Mouse (Mus musculus) heart, adult 9 months (tissue): ENCODE data around the gene Smug1.

Experiments used
- DNase-seq, 2 experiments: peaks; one replicate each; pipeline ENCODE4 v3.0.0; 2022; ENCODE audit warnings: low spot score in 2 of 2

Smug1 gene

GRCm38 (mm10) chr15:103145635-103146299 is 21.1 kb downstream of the Smug1 start:
- DNase-seq = no peak

- no peak for DNase-seq
These were observed 22.7 kb downstream of the Smug1 start for GRCm38 (mm10) chr15:103144176-103144575.

- peak; percentile 23 to 30 for DNase-seq
These were observed 31.4 kb downstream of the Smug1 start for GRCm38 (mm10) chr15:103135431-103135947.

GRCm38 (mm10) chr15:103134277-103135086 is 32.4 kb downstream of the Smug1 start:
- DNase-seq = no peak

- no peak for DNase-seq
These were observed 33.1 kb downstream of the Smug1 start for GRCm38 (mm10) chr15:103133761-103134160.

GRCm38 (mm10) chr15:103130729-103131128 is 36.2 kb downstream of the Smug1 start:
- no peak for DNase-seq

- no peak for DNase-seq
These were observed 37.6 kb downstream of the Smug1 start for GRCm38 (mm10) chr15:103129289-103129688.

- DNase-seq = no peak
These were observed 38.6 kb downstream of the Smug1 start for GRCm38 (mm10) chr15:103128056-103128833.

- DNase-seq = no peak
These were observed 40.9 kb downstream of the Smug1 start for GRCm38 (mm10) chr15:103125982-103126381.

- no peak for DNase-seq
These were observed 42.6 kb downstream of the Smug1 start for GRCm38 (mm10) chr15:103124254-103124653.

GRCm38 (mm10) chr15:103123343-103123742 is 43.5 kb downstream of the Smug1 start:
- DNase-seq = no peak

- DNase-seq = no peak
These were observed 44.5 kb downstream of the Smug1 start for GRCm38 (mm10) chr15:103122372-103122771.

- peak; percentile 16 to 48 for DNase-seq
These were observed 45.5 kb downstream of the Smug1 start for GRCm38 (mm10) chr15:103121416-103121815.

- no peak for DNase-seq
These were observed 46.3 kb downstream of the Smug1 start for GRCm38 (mm10) chr15:103120594-103120993.

- DNase-seq = no peak
These were observed 51.2 kb downstream of the Smug1 start for GRCm38 (mm10) chr15:103115726-103116125.

GRCm38 (mm10) chr15:103115256-103115655 is 51.6 kb downstream of the Smug1 start:
- no peak for DNase-seq

GRCm38 (mm10) chr15:103113077-103113476 is 53.8 kb downstream of the Smug1 start:
- DNase-seq = no peak

- peak in 1 of 2 experiments; percentile 10 for DNase-seq
These were observed 54.6 kb downstream of the Smug1 start for GRCm38 (mm10) chr15:103112309-103112708.

GRCm38 (mm10) chr15:103109940-103110339 is 57.0 kb downstream of the Smug1 start:
- DNase-seq = no peak

GRCm38 (mm10) chr15:103108066-103108676 is 58.7 kb downstream of the Smug1 start:
- DNase-seq = no peak

- no peak for DNase-seq
These were observed 60.7 kb downstream of the Smug1 start for GRCm38 (mm10) chr15:103106201-103106600.
